Mouse (Mus musculus) heart, postnatal 36 days (tissue): ENCODE measurements around the gene Scube1. TPM values are rescaled to one million over a fixed set of nuclear protein-coding genes. Genes with fewer than 3 reads are reported as not detected.

Experiments used
- DNase-seq, 2 experiments: peaks; one replicate each; pipeline ENCODE4 v3.0.0; 2021 to 2022
- intact Hi-C: fragments of 180-260 bp; cut with DNase I; formaldehyde crosslinking; loops from one replicate; pipeline ENCODE4 v1.15.1; 2025
- total RNA-seq, 2 experiments: library from RNA; stranded (reverse); gene quantifications; 2 replicates each; pipeline ENCODE4 v1.2.3; 2021

The Scube1 gene
- 1 to 10 TPM; 1.3 TPM for total RNA-seq

GRCm38 (mm10) chr15:83724886-83725269 lies at the start of gene Scube1:
Gene Scube1 (minus strand): TSS chr15:83725021.
- DNase-seq = peak; percentile 89 to 90
- intact Hi-C loops = no loop called here

DNA sequence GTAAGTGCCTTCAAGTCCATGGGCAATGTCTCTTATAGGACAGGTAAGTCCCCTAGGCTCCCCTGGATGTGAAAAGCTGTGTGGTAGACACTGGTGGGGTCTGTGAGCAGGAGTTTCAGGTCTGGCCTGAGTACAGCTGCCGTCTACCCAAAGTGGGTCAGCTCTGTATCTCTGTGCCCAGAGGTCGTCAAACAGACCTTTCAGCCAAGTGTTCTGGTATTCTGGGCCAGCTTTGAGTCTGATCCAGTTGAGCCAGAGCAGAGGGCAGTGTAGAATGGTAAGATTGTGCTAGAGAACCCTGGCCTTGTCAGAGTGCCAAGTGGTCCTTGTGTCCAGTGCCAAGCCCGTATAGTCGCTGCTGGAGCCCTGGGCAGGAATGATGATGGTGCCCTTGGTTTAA lies 48.1 kb upstream of the Scube1 start:
- no peak for DNase-seq
- intact Hi-C loops = no loop called here

- peak; percentile 28 to 52 for DNase-seq
- intact Hi-C loops = no loop called here
Measured at GRCm38 (mm10) chr15:83772460-83772859, 47.6 kb upstream of the Scube1 start.

- intact Hi-C loops = no loop called here
Measured at GRCm38 (mm10) chr15:83771346-83772053, 46.7 kb upstream of the Scube1 start.

GRCm38 (mm10) chr15:83765388-83766029 lies 40.7 kb upstream of the Scube1 start:
- no peak for DNase-seq
- intact Hi-C loops = no loop called here

More at GRCm38 (mm10) chr15:83771346-83772053, 46.7 kb upstream of the Scube1 start:
- no peak for DNase-seq

GRCm38 (mm10) chr15:83761512-83761911 lies 36.7 kb upstream of the Scube1 start:
- DNase-seq = no peak
- intact Hi-C loops = no loop called here

DNA sequence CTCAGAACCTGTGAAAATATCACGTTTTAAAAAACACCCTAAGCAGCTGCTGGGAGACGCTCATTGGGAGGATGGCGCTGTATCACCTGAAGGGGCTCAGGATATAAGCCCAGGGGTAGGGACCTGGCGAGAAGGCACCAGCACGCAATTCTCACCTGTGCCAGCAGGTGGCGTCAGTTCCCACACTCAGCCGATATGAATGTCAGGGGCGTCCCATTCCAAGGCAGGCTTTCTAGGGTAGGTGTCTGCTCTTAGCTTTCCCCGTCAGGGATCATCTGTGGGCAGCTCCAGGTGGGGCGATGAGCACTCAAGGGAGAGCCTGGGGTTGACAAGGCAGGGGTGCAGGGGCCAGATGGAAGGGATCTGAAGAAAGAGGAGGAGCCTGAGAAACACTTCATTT lies 35.9 kb upstream of the Scube1 start:
- intact Hi-C loops = loop anchor here (1.0 kb wide), 1 partner anchor 294 kb away; no protein-coding TSS in a partner anchor
- peak; percentile 28 to 52 for DNase-seq

GRCm38 (mm10) chr15:83758958-83759357 lies 34.1 kb upstream of the Scube1 start:
- intact Hi-C loops = loop anchor here (1.0 kb wide), 1 partner anchor 95 kb away; no protein-coding TSS in a partner anchor
- DNase-seq = no peak

DNA sequence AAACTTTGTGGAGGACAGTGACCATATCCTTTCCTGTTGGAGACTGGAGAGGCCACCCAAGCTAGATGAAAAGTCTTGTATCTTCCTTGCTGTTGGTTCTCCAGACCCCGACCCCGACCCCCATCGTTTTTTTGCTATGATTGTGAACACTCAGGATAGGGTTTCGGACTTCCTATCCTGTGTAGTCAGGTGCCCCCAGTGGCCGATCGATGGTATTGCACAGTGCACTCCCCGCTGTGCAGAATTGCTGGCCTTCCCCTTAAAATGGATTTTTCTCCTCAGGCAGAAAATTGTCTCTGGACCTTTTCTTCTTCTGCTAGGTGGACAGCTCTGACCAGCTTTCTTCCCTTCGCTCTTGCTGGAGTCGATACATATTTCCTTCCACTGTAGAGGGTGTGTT lies 31.9 kb upstream of the Scube1 start:
- intact Hi-C loops = loop anchor here (1.0 kb wide), 2 partner anchors 29 to 122 kb away; no protein-coding TSS in a partner anchor
- peak; percentile 22 to 36 for DNase-seq

GRCm38 (mm10) chr15:83749436-83749835 lies 24.6 kb upstream of the Scube1 start:
- intact Hi-C loops = no loop called here

DNA sequence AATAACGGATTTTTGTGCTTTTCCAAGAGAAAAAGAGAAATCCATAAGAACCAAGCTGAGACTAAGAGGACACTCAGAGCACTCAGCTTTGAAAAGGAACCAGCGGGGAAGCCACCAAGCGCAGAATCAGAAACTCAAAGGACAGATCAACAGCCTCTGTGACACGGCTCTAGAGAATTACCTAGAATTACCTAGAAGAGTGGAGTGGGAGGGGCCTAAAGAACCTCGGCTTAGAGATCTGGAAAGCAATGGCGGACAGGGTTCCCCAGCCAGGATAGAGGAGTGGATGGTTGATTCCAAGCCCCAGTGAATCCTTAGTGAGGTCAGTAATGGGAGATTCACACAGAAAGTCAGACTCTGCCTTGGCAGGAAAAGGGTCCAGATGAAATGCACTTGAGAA lies 24.2 kb upstream of the Scube1 start:
- intact Hi-C loops = no loop called here
- no peak for DNase-seq

More at GRCm38 (mm10) chr15:83749436-83749835, 24.6 kb upstream of the Scube1 start:
- DNase-seq = no peak

DNA sequence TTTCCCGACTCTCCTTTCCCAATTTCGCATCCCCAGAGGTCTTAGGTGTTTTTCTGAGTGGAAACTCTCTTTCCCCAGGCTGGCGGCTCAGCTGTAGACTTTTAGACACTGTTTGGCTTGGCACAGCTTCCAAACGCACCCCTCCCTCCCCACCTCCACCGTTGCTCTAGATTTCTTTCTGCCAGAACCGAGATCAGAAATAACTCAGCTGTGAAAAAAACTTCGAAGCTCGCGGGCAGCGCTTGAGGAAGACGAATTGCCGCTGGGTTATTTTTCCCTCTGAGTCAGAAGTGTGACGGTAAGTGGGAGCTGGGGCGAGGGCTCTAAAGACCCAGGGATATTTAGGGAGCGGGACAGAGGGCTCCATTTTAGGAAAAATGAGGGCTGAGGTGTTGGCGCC lies 21.5 kb upstream of the Scube1 start:
- no peak for DNase-seq
- intact Hi-C loops = no loop called here

- intact Hi-C loops = no loop called here
- DNase-seq = peak in 1 of 2 experiments; percentile 25
Measured at GRCm38 (mm10) chr15:83742018-83742417, 17.2 kb upstream of the Scube1 start.

DNA sequence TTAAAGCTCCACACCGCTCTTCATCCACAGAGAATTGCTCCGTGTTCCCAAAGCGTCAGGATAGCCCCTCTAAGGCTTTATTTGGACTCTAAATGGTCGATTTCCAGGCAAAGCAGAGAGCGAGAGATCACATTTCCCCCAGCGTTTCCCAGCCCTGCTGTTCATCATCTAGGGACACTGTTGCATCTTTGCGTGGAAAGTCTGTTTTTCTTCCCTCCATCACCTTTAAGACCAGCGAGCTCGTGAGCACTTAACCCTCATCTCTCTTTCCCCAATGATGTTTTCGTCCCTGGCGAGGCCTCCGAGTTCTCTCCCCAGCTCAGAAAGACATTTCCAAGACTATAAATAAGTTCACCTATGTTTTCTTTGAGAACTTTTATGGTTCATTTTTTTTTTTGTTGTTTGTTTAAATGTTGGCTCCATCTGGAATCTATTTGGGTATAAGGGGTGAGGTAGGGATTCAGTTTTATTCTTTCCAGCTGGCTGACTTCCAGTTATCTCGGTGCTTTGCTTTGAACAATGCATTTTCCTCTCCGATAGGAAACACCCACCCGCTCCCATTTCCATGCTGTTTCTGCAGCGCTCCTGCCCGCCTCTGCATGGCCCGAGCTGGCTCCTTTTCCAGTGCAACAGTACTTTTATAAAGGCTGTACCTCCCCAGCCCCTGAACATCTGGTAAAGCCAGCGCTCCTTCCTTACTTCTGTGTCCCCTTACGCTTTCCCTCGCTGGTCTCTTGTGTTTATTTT lies 16.0 kb upstream of the Scube1 start:
- peak; percentile 11 to 16 for DNase-seq
- intact Hi-C loops = no loop called here

DNA sequence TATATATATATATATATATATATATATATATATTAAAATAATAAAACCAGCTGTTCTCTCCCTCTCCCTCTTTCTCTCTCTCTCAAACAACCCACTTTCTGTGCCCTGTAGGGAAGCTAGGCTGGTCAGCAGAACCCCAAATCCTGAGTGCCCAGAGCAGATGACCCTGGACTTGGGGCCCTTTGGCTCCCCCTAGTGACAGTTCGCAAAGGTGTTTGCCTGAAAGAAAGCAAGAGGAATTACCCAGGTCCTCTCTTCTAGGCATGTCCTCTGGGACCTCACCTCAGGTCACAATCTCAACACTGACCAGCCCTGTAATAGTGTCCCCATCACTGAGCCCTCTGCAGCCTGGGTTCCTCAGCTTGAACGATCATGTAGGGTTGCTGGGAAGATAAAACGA lies 2.8 kb upstream of the Scube1 start:
- intact Hi-C loops = loop anchor here (1.0 kb wide), 2 partner anchors 29 to 63 kb away; no protein-coding TSS in a partner anchor
- peak; percentile 63 to 75 for DNase-seq

DNA sequence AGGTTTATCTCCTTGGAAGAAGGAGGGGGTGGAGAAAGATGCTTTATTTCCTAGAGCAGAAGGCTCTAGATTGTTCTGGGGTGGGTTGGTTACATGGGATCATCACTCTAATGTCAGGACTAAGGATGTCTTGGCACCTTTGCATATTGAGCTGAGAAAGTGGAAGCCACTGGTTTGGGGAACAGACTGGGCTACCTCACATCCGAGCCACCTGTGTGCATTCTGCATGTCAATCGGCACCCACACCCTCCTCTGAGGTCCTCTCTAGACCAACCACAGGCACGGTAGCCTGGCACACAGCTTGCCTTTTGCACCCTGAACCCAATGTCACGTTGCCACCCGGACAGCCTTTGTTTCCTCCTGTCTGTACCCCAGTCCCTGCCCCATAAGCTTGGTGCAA lies 1.9 kb upstream of the Scube1 start:
- intact Hi-C loops = loop anchor here (1.0 kb wide), 2 partner anchors 30 to 62 kb away; no protein-coding TSS in a partner anchor
- no peak for DNase-seq

DNA sequence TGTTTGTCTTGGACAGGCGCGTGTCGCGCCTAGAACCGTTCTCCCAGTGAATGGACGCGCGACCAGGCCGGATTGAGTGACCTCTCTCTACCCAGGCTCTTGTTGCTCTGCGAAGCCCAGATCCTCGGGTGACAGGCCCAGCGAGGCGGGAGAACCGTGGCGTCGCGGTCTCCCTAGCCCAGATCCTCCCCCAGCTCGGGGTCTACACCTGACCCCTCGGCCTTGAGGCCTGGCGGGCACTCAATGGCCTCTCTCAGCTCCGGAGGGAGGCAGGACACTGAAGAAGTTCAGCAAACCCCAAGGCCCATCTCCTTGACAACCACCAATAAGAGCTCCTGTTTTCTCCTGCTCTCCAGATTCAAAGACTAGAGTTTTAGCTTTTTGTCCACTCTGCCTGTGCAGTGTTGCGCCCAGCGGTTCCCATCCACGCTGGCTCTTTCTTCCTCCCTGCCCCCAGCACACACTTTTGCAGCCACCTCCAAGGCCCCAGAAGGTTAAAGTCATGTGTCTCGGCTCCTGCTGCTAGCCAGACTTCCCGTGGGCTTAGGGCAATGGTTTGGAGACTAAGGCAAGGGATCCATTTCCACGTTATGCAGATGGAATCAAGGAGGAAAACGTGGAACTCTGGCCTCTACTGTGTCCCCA lies 857 bp upstream of the Scube1 start:
- intact Hi-C loops = no loop called here

DNA sequence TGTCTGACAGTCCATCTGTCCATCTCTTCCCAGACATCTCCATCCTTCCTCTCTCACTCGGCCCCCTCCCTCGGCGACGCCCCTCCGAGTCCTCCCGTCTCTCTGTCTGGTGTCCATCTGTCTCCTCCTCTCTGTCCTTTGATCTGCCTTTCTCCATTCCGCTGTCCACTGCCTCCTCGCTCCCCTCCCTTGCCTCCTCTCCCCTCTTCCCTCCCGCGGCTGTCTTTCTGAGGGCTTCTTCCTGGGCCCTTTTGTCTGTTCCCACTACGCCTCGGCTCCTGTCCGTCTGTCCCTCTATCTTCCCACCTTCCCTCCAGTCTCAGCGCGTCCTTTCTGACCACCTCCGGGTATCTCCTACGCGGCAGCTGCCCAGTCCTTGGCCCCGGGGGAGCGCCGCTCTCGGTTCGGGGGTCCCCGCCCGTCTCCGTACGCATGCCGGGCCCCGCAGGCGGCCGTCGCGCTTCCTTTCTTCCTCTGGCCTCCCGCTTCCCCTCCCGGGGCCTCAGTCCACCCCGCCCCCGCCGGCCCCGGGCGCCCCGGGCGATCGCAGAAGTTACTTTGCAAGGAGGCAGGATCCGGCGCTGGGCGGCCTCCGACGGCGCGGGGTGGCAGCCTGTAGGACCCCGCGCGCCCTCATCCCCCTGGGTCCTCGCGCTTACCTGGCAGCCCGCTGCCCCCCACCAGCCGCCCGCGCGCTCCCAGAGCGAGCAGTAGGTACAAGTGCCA lies 498 bp downstream of the Scube1 start:
- intact Hi-C loops = no loop called here
- DNase-seq = peak in 1 of 2 experiments; percentile 32

More for the DNA sequence above, 857 bp upstream of the Scube1 start:
- no peak for DNase-seq

DNA sequence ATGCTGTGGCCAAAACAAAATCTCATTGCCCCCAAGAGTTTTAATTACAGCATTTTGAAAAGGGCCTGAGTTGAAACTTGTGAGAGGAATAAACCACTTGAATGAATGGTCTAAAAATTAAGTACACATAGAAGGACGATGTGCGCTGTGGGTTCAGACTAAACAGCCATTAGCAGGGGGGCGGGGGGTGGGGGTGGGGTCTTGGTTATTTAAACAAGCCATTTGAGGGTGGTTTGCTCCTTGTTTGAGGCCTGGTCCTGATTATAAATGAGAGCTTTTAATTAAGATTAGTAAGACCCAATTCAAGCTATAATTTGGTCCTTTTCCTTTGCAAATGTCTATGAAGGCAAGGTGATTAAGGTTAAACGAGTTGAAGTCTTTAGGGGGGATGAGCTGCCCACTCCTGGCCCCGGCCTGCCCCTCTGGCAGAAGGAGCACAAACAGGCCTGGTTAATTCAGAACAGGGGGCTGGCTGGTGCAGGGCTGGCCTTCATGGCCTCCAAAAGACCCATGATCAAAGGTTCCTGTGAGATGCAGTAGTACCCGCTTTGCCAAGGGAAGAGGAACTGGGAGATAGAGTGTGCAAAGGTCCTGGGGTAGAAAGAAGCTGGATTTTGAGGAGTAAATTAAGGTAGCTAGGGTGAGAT lies 9.1 kb downstream of the Scube1 start:
- DNase-seq = no peak
- intact Hi-C loops = no loop called here
